Mouse (Mus musculus): ENCODE measurements around the gene Usf3. TPM values are rescaled to one million over a fixed set of nuclear protein-coding genes. Genes with fewer than 3 reads are reported as not detected.

Usf3 gene
- polyA plus RNA-seq, 1 experiment, result 10.9 TPM

DNA sequence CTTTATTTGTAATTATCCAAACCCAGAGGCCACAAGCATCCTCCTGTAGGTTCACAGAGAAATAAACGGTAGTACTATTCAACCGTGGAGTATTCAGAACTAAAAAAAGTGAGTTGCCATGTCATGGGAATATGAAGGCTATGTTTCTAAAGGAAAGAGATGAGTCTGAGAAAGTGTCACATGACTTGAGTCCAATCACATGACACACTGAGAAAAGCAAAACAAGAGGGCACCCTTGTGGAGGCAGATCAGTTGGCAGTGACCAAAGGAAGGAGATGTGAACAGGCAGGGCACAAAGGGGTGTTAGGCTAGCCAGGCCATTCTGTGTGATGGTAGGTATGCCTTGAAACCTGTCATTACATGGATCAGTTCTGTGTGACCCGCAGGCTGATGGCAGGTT lies 79.7 kb downstream of the Usf3 start:
- Histone ChIP-seq H3K4me3 (replicated peaks; ENCODE audit: extremely low read depth, low read depth, low read length) (no peak overlapping the region), H3K4me1 (ENCODE audit: control insufficient read depth, insufficient read depth, low read length) (no peaks in the 10 kb centered on the region)
- 89% methylated on average over 3 of the region's 3 CpGs for WGBS
- DNase-seq, result no peak
- TF ChIP-seq CTCF (IDR thresholded peaks at IDR 0.05; ENCODE audit: insufficient read depth, low read length), result no peak
- no peak for TF ChIP-seq POLR2A (IDR thresholded peaks at IDR 0.05; ENCODE audit: borderline replicate concordance, extremely low read depth, low read depth, low read length)

DNA sequence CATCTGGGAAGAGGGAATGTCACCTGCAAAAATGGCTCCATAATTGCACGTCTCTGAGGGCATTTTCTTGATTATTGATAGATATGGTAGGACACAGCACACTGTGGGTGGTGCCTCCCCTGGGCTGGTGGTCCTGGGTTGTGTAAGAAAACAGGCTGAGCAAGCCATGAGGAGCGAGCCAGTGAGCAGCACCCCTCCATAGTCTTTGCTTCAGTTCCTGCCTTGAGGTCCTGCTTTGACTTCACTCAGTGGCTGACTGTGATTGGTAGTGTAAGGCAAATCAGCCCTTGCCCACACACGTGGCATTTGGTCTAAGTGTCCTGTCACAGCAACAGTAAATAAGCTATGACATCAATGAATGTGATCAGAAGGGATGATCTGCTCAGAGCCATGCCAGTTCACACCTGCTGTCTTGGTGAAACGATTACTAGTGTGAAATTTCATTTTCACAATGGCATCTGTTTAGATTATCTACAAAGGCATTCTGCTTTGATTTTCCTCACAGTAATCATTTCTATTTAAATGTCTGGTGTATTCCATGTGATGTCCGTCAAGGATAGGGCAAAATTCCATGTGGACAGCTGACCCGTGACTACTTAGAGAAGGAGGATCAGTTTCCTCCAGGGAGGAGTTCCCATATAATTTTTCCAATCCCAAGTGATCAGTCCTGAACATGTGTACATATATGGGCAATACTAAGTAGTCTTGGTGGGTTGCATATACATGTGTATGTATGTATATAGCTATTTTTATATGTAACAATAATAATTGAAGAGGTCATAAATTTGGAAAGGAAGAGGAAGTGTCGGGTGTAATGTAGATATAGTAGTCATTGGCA lies 81.0 kb downstream of the Usf3 start:
- no peak for DNase-seq
- 64% methylated on average over 7 of the region's 7 CpGs for WGBS
- Histone ChIP-seq H3K4me1 (ENCODE audit: control insufficient read depth, insufficient read depth, low read length) (no peaks in the 10 kb centered on the region), H3K4me3 (replicated peaks; ENCODE audit: extremely low read depth, low read depth, low read length) (no peak overlapping the region)
- TF ChIP-seq POLR2A (IDR thresholded peaks at IDR 0.05; ENCODE audit: borderline replicate concordance, extremely low read depth, low read depth, low read length), result no peak
- TF ChIP-seq CTCF (IDR thresholded peaks at IDR 0.05; ENCODE audit: insufficient read depth, low read length), result no peak

DNA sequence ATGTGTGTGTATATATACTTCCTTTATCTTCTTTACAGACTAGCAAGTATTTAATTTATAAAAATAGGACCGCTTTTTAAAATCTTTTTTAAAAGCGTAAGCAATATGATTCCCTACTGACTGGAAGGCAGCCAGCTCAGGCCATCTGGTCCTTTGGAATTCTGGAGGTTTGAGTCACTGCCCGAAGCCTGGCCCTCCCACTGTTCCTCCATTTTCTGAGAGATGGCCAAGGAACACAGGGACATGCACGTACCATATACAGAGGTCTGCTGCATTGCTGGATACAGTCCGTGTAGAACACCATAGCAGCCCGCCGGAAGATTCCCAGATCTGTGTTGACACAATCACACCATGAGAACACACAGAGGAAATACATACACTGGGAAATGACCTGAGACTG lies 81.7 kb downstream of the Usf3 start:
- 55% methylated on average over 7 of the region's 7 CpGs for WGBS
- TF ChIP-seq POLR2A (IDR thresholded peaks at IDR 0.05; ENCODE audit: borderline replicate concordance, extremely low read depth, low read depth, low read length) (no peak), CTCF (IDR thresholded peaks at IDR 0.05; ENCODE audit: insufficient read depth, low read length) (no peak)
- H3K4me1 ChIP-seq (ENCODE audit: control insufficient read depth, insufficient read depth, low read length), result no peaks in the 10 kb centered on the region

DNA sequence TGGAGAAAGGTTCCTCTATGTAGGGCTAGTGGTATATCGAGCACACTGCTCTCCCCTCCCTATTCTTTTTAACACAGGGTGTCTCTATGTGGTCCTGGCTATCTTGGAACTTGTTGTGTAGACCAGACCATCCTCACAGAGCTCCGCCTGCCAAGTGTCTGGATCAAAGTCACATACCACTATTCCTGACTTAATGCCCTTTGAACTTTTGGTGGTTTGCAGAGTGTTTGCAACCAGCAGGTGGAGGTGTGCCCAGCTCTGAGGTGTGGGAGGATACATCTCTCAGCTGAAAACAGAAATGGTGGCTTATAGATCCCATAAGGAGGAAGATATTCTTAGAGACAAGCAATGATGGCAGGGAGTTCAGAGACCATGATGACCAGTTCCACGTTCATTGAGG lies 84.4 kb downstream of the Usf3 start:
- no peaks in the 10 kb centered on the region for H3K4me1 ChIP-seq (ENCODE audit: control insufficient read depth, insufficient read depth, low read length)
- WGBS, result 84% methylated on average over 3 of the region's 3 CpGs
- H3K4me3 ChIP-seq (replicated peaks; ENCODE audit: extremely low read depth, low read depth, low read length), result no peak overlapping the region
- TF ChIP-seq CTCF (IDR thresholded peaks at IDR 0.05; ENCODE audit: insufficient read depth, low read length), result no peak
- DNase-seq, result no peak

More for the DNA sequence above, 81.7 kb downstream of the Usf3 start:
- H3K4me3 ChIP-seq (replicated peaks; ENCODE audit: extremely low read depth, low read depth, low read length), result no peak overlapping the region
- no peak for DNase-seq

DNA sequence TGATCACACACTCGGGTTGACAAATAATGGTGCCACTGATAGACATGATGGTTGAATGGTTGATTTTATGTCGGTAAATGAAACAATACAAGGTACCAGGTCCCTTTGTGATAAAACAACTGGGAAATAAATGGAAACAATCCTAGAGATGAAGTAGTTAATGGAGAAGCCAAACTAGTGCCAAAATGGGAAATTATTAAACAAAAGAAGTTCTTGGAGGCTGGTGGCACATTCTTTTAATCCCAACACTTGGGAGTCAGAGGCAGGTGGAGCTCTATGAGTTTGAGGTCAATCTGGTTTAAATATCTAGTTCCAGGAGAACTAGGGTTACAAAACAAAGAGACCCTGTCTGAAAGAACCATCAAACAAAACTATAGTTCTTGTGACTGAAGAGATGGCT lies 91.9 kb downstream of the Usf3 start:
- WGBS, result 45% methylated on average over 2 of the region's 2 CpGs
- no peak for TF ChIP-seq POLR2A (IDR thresholded peaks at IDR 0.05; ENCODE audit: borderline replicate concordance, extremely low read depth, low read depth, low read length)
- TF ChIP-seq CTCF (IDR thresholded peaks at IDR 0.05; ENCODE audit: insufficient read depth, low read length), result no peak
- no peak for DNase-seq
- Histone ChIP-seq H3K4me1 (ENCODE audit: control insufficient read depth, insufficient read depth, low read length) (no peaks in the 10 kb centered on the region), H3K4me3 (replicated peaks; ENCODE audit: extremely low read depth, low read depth, low read length) (no peak overlapping the region)

GRCm38 (mm10) chr16:44265562-44265961 lies 92.5 kb downstream of the Usf3 start:
- Histone ChIP-seq H3K4me1 (ENCODE audit: control insufficient read depth, insufficient read depth, low read length) (no peaks in the 10 kb centered on the region), H3K4me3 (replicated peaks; ENCODE audit: extremely low read depth, low read depth, low read length) (no peak overlapping the region)
- TF ChIP-seq POLR2A (IDR thresholded peaks at IDR 0.05; ENCODE audit: borderline replicate concordance, extremely low read depth, low read depth, low read length) (no peak), CTCF (IDR thresholded peaks at IDR 0.05; ENCODE audit: insufficient read depth, low read length) (no peak)
- WGBS, result 84% methylated on average over 6 of the region's 6 CpGs
- no peak for DNase-seq

- WGBS, result 90% methylated on average over 7 of the region's 7 CpGs
- no peak for TF ChIP-seq CTCF (IDR thresholded peaks at IDR 0.05; ENCODE audit: insufficient read depth, low read length)
- no peak for TF ChIP-seq POLR2A (IDR thresholded peaks at IDR 0.05; ENCODE audit: borderline replicate concordance, extremely low read depth, low read depth, low read length)
- DNase-seq, result no peak
- H3K4me3 ChIP-seq (replicated peaks; ENCODE audit: extremely low read depth, low read depth, low read length), result no peak overlapping the region
- no peaks in the 10 kb centered on the region for H3K4me1 ChIP-seq (ENCODE audit: control insufficient read depth, insufficient read depth, low read length)
These were observed 95.6 kb downstream of the Usf3 start for GRCm38 (mm10) chr16:44268541-44269215.

- no peak for TF ChIP-seq CTCF (IDR thresholded peaks at IDR 0.05; ENCODE audit: insufficient read depth, low read length)
- TF ChIP-seq POLR2A (IDR thresholded peaks at IDR 0.05; ENCODE audit: borderline replicate concordance, extremely low read depth, low read depth, low read length), result no peak
- Histone ChIP-seq H3K4me1 (ENCODE audit: control insufficient read depth, insufficient read depth, low read length) (no peaks in the 10 kb centered on the region), H3K4me3 (replicated peaks; ENCODE audit: extremely low read depth, low read depth, low read length) (no peak overlapping the region)
- DNase-seq, result no peak
- WGBS, result 71% methylated on average over 6 of the region's 6 CpGs
These were observed 96.5 kb downstream of the Usf3 start for GRCm38 (mm10) chr16:44269578-44269977.

DNA sequence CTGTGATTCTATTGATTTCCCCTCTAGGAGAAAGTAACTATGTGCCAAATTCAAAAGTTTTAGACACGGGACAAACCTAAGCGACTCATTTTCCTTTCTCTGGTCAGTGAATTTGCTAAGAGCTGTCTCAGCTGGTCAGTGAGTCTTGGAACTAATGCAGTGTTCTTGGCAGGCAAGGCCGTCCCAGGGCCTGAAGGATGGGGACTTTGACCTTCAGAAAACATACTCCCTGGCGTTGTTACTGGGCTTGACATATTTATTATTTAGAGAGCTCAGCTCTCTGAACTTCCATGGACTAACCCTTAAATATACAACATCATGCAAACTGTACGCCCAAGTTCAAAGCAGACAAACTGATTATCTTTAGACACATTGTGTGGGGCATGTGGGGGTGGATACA lies 97.6 kb downstream of the Usf3 start:
- WGBS, result 64% methylated on average over 5 of the region's 5 CpGs

More for the DNA sequence above, 97.6 kb downstream of the Usf3 start:
- DNase-seq, result no peak
- no peak overlapping the region for H3K4me3 ChIP-seq (replicated peaks; ENCODE audit: extremely low read depth, low read depth, low read length)
- H3K4me1 ChIP-seq (ENCODE audit: control insufficient read depth, insufficient read depth, low read length), result no peaks in the 10 kb centered on the region
- TF ChIP-seq CTCF (IDR thresholded peaks at IDR 0.05; ENCODE audit: insufficient read depth, low read length) (no peak), POLR2A (IDR thresholded peaks at IDR 0.05; ENCODE audit: borderline replicate concordance, extremely low read depth, low read depth, low read length) (no peak)

Data from lung, adult 2 months (tissue).